Mouse (Mus musculus): ENCODE measurements around the gene Sept9. TPM values are rescaled to one million over a fixed set of nuclear protein-coding genes. Genes with fewer than 3 reads are reported as not detected.

Gene Sept9
- total RNA-seq, 2 experiments from 2014 or later = 94.9 to 103 TPM

DNA sequence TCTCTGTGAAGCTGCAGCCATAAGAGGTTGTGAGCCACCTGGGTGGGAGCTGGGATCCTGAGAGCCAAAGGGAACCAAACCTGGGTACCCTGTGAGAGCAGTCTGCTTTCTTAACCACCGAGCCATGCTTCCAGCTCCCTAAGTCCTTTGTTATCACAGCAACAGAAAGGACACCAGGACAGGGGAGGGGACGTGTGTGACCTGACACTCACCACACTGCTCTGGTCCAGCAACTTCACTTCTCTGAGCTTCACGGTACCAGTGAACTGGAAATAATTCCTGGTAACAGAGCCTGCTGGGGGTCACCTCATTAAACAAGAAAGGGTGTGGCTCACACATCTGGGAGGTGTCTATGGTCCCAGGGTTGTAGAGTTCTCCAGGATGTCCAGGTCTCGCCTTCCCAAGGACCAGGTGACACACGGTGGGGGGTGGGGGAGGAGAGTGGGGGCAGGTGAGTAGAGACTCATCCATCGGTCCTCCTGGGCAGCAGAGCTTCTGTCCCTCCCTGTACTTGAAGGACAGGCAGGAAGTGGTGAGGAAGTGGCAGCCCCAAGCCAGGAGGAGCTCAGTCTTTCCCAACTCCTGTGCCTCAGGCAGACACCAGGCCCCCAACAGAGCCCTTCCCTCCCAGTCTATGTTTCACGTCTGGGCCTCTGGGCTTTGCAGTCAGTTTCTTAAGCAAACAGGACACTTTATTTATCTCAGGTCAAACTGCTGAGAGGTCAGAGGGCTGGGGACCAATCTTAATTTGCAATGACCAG is 191.5 kb downstream of the Sept9 start:
- intact Hi-C loops (cut with DNase I) = loop anchor here (10.0 kb wide), 1 partner anchor 84 kb away; no protein-coding TSS in a partner anchor
- DNase-seq = no peak

- intact Hi-C loops (cut with DNase I) = loop anchor here (10.0 kb wide), 1 partner anchor 83 kb away; no protein-coding TSS in a partner anchor
- no peak for DNase-seq
These were observed 192.8 kb downstream of the Sept9 start for GRCm38 (mm10) chr11:117392251-117392650.

DNA sequence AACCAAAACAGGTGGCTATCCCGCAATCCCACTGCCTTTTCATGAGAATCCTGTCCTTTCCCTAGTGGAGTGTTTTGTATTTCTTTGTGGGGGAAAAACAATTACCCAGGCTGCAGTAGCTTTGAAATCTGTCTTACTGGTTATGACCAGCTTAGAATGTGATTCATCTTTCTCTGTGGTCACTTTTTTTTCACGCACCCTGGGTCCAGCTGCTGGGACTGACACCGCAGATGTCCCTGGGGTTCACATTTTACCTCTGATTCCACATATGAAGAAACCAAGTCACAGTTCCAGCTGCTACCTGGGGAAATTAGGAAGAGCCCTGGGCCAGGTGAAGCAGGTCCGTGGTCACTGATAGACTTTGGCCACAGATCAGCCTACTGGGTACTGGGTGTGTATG is 194.3 kb downstream of the Sept9 start:
- DNase-seq = no peak
- intact Hi-C loops (cut with DNase I) = loop anchor here (10.0 kb wide), 1 partner anchor 81 kb away; no protein-coding TSS in a partner anchor

GRCm38 (mm10) chr11:117394230-117395137 is 195.0 kb downstream of the Sept9 start:
- peak; percentile 54 for DNase-seq
- intact Hi-C loops (cut with DNase I) = loop anchor here (10.0 kb wide), 1 partner anchor 80 kb away; no protein-coding TSS in a partner anchor

GRCm38 (mm10) chr11:117395228-117395627 is 195.8 kb downstream of the Sept9 start:
- DNase-seq = no peak
- intact Hi-C loops (cut with DNase I) = loop anchor here (10.0 kb wide), 1 partner anchor 80 kb away; no protein-coding TSS in a partner anchor

DNA sequence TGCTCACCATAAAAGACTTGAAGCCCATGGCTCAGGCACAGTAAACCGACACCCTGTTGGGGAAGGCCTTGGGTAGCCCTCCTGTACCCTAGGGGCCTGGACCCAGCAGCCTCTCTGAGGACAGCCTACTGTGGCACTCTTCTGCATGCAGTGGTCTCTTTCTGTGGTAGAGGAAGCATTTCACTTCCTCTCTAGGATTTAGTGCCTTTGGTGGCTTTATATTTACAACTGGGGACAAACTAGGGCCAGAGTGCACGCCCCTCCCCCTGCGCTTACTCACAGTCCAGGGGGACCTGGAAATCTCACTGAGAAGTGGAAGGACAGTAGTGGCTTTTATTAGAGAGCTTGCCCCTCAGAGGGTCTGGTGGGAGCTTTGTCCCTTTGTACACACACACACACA is 197.5 kb downstream of the Sept9 start:
- intact Hi-C loops (cut with DNase I) = loop anchor here (10.0 kb wide), 1 partner anchor 78 kb away; no protein-coding TSS in a partner anchor
- no peak for DNase-seq

- no peak for DNase-seq
- intact Hi-C loops (cut with DNase I) = loop anchor here (10.0 kb wide), 1 partner anchor 77 kb away; no protein-coding TSS in a partner anchor
These were observed 198.3 kb downstream of the Sept9 start for GRCm38 (mm10) chr11:117397755-117398154.

GRCm38 (mm10) chr11:117398191-117398590 is 198.7 kb downstream of the Sept9 start:
- no peak for DNase-seq
- intact Hi-C loops (cut with DNase I) = loop anchor here (10.0 kb wide), 1 partner anchor 77 kb away; no protein-coding TSS in a partner anchor

GRCm38 (mm10) chr11:117401583-117402367 is 202.3 kb downstream of the Sept9 start:
- intact Hi-C loops (cut with DNase I) = loop anchor here (10.0 kb wide), 1 partner anchor 253 kb away; the partner anchor contains the start of gene Tnrc6c
- no peak for DNase-seq

GRCm38 (mm10) chr11:117402550-117402949 is 203.1 kb downstream of the Sept9 start:
- intact Hi-C loops (cut with DNase I) = loop anchor here (10.0 kb wide), 1 partner anchor 252 kb away; the partner anchor contains the start of gene Tnrc6c
- no peak for DNase-seq

DNA sequence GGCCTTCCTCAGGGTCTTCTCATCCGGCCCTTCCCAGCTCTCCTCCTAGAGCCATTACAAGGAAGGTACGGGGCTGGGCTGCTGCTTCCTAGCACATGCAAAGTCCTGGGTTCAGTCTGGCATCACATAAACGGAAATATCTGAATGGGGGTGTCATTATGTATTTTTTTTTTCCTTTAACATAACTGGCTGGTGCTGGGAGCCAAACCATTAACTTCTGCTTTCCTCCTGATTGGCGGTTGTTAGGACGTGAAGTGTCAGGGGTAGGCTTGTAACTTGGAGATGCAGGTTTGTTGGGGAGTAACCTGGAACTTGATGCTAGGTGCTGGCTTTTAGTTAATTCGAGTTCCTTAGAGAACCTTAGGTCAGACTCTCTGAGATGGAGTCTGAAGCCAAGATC is 203.6 kb downstream of the Sept9 start:
- intact Hi-C loops (cut with DNase I) = loop anchor here (10.0 kb wide), 1 partner anchor 252 kb away; the partner anchor contains the start of gene Tnrc6c
- DNase-seq = no peak

GRCm38 (mm10) chr11:117403781-117404180 is 204.3 kb downstream of the Sept9 start:
- no peak for DNase-seq
- intact Hi-C loops (cut with DNase I) = loop anchor here (10.0 kb wide), 1 partner anchor 251 kb away; the partner anchor contains the start of gene Tnrc6c

DNA sequence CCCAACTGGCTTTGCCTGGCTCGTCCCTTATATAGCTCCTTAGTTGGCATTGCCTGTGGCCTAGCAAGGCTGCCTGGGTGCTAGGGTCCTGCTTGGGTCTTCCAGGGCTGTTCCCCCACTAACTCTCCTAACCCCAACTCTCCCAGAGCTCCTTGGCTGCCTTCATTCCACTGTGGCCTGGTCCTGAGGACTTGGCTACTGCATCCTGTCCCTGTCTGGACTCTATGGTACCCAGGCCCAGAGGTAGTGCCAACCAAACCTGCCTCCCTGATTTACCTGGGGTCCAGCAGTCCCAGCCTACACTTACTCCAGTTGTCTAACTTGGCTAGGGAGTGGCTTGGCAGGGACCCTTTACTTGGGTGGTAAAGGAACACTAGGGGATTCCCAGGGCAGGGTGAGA is 207.2 kb downstream of the Sept9 start:
- no peak for DNase-seq
- intact Hi-C loops (cut with DNase I) = loop anchor here (10.0 kb wide), 1 partner anchor 248 kb away; the partner anchor contains the start of gene Tnrc6c

DNA sequence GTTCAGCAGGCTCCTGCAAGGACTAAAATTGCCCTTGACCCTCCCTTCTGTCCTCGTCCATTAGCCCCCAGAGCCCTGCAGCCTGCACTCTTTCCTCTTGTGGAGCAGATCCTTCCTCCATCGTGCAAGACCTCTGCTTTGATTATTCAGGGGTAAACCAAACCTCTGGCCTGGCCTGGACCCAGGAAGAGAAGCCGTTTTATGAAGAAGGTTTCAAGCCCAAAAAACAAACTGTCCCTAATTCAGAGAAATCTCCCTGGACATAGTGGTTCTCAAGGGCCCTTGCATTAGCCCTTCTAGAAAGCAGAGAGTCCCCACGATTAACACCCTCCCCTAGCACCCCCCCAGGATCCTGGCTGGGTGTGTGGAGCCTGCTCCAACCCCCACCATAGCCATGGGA is 207.7 kb downstream of the Sept9 start:
- intact Hi-C loops (cut with DNase I) = loop anchor here (10.0 kb wide), 1 partner anchor 248 kb away; the partner anchor contains the start of gene Tnrc6c
- no peak for DNase-seq

GRCm38 (mm10) chr11:117407651-117408441 is 208.4 kb downstream of the Sept9 start:
- DNase-seq = peak; percentile 82
- intact Hi-C loops (cut with DNase I) = loop anchor here (10.0 kb wide), 1 partner anchor 247 kb away; the partner anchor contains the start of gene Tnrc6c

- intact Hi-C loops (cut with DNase I) = loop anchor here (10.0 kb wide), 1 partner anchor 246 kb away; the partner anchor contains the start of gene Tnrc6c
- DNase-seq = no peak
These were observed 209.1 kb downstream of the Sept9 start for GRCm38 (mm10) chr11:117408442-117409031.

GRCm38 (mm10) chr11:117409331-117409730 is 209.9 kb downstream of the Sept9 start:
- no peak for DNase-seq
- intact Hi-C loops (cut with DNase I) = loop anchor here (10.0 kb wide), 1 partner anchor 245 kb away; the partner anchor contains the start of gene Tnrc6c

- peak; percentile 83 for DNase-seq
- intact Hi-C loops (cut with DNase I) = no loop called here
These were observed 210.6 kb downstream of the Sept9 start for GRCm38 (mm10) chr11:117410059-117410458.
